Mouse (Mus musculus): ENCODE results near the gene Pard3. TPM values are rescaled to one million over a fixed set of nuclear protein-coding genes. Genes with fewer than 3 reads are reported as not detected.

The Pard3 gene
- polyA plus RNA-seq, 1 experiment: 13.2 TPM

DNA sequence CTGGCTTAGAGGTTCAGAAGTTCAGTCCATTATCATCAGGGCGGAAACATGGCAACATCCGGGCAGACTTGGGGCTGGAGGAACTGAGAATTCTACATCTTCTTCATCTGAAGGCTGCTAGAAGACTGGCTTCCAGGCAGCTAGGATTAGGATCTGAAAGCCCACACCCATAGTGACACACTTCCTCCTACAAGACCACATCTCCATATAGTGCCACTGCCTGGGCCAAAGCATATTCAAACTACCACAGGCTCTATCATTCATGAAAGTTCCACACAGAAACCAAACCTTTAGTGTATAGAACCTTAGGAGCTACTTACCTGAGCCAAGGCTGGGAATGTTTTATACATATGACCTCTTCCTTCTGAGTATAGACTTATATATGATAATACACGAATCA, 476.6 kb downstream of the Pard3 start:
- H3K4me1 ChIP-seq (ENCODE audit: control insufficient read depth, insufficient read depth, low read length): no peaks in the 10 kb centered on the region
- no peak for TF ChIP-seq CTCF (IDR thresholded peaks at IDR 0.05; ENCODE audit: borderline replicate concordance, insufficient read depth, low read depth, low read length)
- no peak for TF ChIP-seq POLR2A (IDR thresholded peaks at IDR 0.05; ENCODE audit: borderline replicate concordance, insufficient read depth, low read length)
- DNase-seq: no peak
- no peak overlapping the region for H3K27ac ChIP-seq (ENCODE audit: insufficient read depth, low read length)
- 96% methylated on average over 3 of the region's 3 CpGs for WGBS
- H3K27me3 ChIP-seq (ENCODE audit: control insufficient read depth, insufficient read depth, low read length): no peaks in the 10 kb centered on the region
- no peak overlapping the region for H3K4me3 ChIP-seq (replicated peaks; ENCODE audit: insufficient read depth, low read depth, low read length)

GRCm38 (mm10) chr8:127542162-127542561, 478.5 kb downstream of the Pard3 start:
- DNase-seq: no peak
- no peak for TF ChIP-seq CTCF (IDR thresholded peaks at IDR 0.05; ENCODE audit: borderline replicate concordance, insufficient read depth, low read depth, low read length)
- TF ChIP-seq POLR2A (IDR thresholded peaks at IDR 0.05; ENCODE audit: borderline replicate concordance, insufficient read depth, low read length): no peak
- WGBS: 95% methylated on average over 2 of the region's 2 CpGs

GRCm38 (mm10) chr8:127543676-127544075, 480.0 kb downstream of the Pard3 start:
- H3K4me3 ChIP-seq (replicated peaks; ENCODE audit: insufficient read depth, low read depth, low read length): no peak overlapping the region
- no peak for DNase-seq

More at GRCm38 (mm10) chr8:127542162-127542561, 478.5 kb downstream of the Pard3 start:
- Histone ChIP-seq H3K27ac (ENCODE audit: insufficient read depth, low read length) (no peak overlapping the region), H3K4me1 (ENCODE audit: control insufficient read depth, insufficient read depth, low read length) (no peaks in the 10 kb centered on the region), H3K4me3 (replicated peaks; ENCODE audit: insufficient read depth, low read depth, low read length) (no peak overlapping the region), H3K27me3 (ENCODE audit: control insufficient read depth, insufficient read depth, low read length) (no peaks in the 10 kb centered on the region)

GRCm38 (mm10) chr8:127546161-127546560, 482.5 kb downstream of the Pard3 start:
- no peaks in the 10 kb centered on the region for H3K4me1 ChIP-seq (ENCODE audit: control insufficient read depth, insufficient read depth, low read length)
- no peak overlapping the region for H3K4me3 ChIP-seq (replicated peaks; ENCODE audit: insufficient read depth, low read depth, low read length)
- no peak for DNase-seq
- no peaks in the 10 kb centered on the region for H3K27me3 ChIP-seq (ENCODE audit: control insufficient read depth, insufficient read depth, low read length)
- no peak overlapping the region for H3K27ac ChIP-seq (ENCODE audit: insufficient read depth, low read length)
- 87% methylated on average over 2 of the region's 2 CpGs for WGBS
- TF ChIP-seq CTCF (IDR thresholded peaks at IDR 0.05; ENCODE audit: borderline replicate concordance, insufficient read depth, low read depth, low read length): no peak
- no peak for TF ChIP-seq POLR2A (IDR thresholded peaks at IDR 0.05; ENCODE audit: borderline replicate concordance, insufficient read depth, low read length)

More at GRCm38 (mm10) chr8:127543676-127544075, 480.0 kb downstream of the Pard3 start:
- 54% methylated on average over 7 of the region's 7 CpGs for WGBS
- TF ChIP-seq POLR2A (IDR thresholded peaks at IDR 0.05; ENCODE audit: borderline replicate concordance, insufficient read depth, low read length): no peak
- TF ChIP-seq CTCF (IDR thresholded peaks at IDR 0.05; ENCODE audit: borderline replicate concordance, insufficient read depth, low read depth, low read length): no peak
- H3K27me3 ChIP-seq (ENCODE audit: control insufficient read depth, insufficient read depth, low read length): no peaks in the 10 kb centered on the region
- H3K27ac ChIP-seq (ENCODE audit: insufficient read depth, low read length): no peak overlapping the region
- no peaks in the 10 kb centered on the region for H3K4me1 ChIP-seq (ENCODE audit: control insufficient read depth, insufficient read depth, low read length)

- Histone ChIP-seq H3K4me3 (replicated peaks; ENCODE audit: insufficient read depth, low read depth, low read length) (no peak overlapping the region), H3K27me3 (ENCODE audit: control insufficient read depth, insufficient read depth, low read length) (no peaks in the 10 kb centered on the region), H3K4me1 (ENCODE audit: control insufficient read depth, insufficient read depth, low read length) (no peaks in the 10 kb centered on the region), H3K27ac (ENCODE audit: insufficient read depth, low read length) (no peak overlapping the region)
- 87% methylated on average over 4 of the region's 4 CpGs for WGBS
- TF ChIP-seq CTCF (IDR thresholded peaks at IDR 0.05; ENCODE audit: borderline replicate concordance, insufficient read depth, low read depth, low read length): no peak
- no peak for TF ChIP-seq POLR2A (IDR thresholded peaks at IDR 0.05; ENCODE audit: borderline replicate concordance, insufficient read depth, low read length)
- DNase-seq: no peak
Observed at GRCm38 (mm10) chr8:127550928-127551327, 487.2 kb downstream of the Pard3 start.

DNA sequence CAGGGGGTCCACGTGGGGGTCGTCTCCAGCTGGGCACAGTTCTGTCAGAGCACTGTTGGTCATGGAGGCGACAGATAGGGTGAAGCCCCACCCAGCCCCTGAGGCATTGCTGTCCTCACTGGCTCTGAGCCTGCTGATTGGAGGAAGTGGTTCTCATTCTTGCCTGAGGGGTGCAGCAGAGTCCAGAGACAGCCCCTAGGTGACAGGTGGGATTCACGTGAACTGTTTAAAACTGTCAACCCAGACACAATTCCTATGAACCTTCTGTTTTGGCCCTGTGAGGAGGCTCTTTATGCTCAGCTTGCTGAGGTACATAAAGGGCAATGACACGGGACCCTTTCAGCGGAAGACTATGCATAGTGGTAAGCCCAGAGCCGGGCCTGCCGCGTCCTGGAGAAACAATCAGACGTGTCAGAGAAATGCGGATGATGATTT, 488.5 kb downstream of the Pard3 start:
- DNase-seq: no peak
- H3K27ac ChIP-seq (ENCODE audit: insufficient read depth, low read length): no peak overlapping the region
- H3K4me1 ChIP-seq (ENCODE audit: control insufficient read depth, insufficient read depth, low read length): no peaks in the 10 kb centered on the region
- no peak for TF ChIP-seq CTCF (IDR thresholded peaks at IDR 0.05; ENCODE audit: borderline replicate concordance, insufficient read depth, low read depth, low read length)
- TF ChIP-seq POLR2A (IDR thresholded peaks at IDR 0.05; ENCODE audit: borderline replicate concordance, insufficient read depth, low read length): no peak
- no peaks in the 10 kb centered on the region for H3K27me3 ChIP-seq (ENCODE audit: control insufficient read depth, insufficient read depth, low read length)
- 50% methylated on average over 11 of the region's 11 CpGs for WGBS
- H3K4me3 ChIP-seq (replicated peaks; ENCODE audit: insufficient read depth, low read depth, low read length): no peak overlapping the region

- Histone ChIP-seq H3K4me1 (ENCODE audit: control insufficient read depth, insufficient read depth, low read length) (no peaks in the 10 kb centered on the region), H3K27me3 (ENCODE audit: control insufficient read depth, insufficient read depth, low read length) (no peaks in the 10 kb centered on the region), H3K4me3 (replicated peaks; ENCODE audit: insufficient read depth, low read depth, low read length) (no peak overlapping the region), H3K27ac (ENCODE audit: insufficient read depth, low read length) (no peak overlapping the region)
- TF ChIP-seq POLR2A (IDR thresholded peaks at IDR 0.05; ENCODE audit: borderline replicate concordance, insufficient read depth, low read length) (no peak), CTCF (IDR thresholded peaks at IDR 0.05; ENCODE audit: borderline replicate concordance, insufficient read depth, low read depth, low read length) (no peak)
- DNase-seq: no peak
- WGBS: 84% methylated on average over 13 of the region's 13 CpGs
Observed at GRCm38 (mm10) chr8:127552836-127553235, 489.1 kb downstream of the Pard3 start.

DNA sequence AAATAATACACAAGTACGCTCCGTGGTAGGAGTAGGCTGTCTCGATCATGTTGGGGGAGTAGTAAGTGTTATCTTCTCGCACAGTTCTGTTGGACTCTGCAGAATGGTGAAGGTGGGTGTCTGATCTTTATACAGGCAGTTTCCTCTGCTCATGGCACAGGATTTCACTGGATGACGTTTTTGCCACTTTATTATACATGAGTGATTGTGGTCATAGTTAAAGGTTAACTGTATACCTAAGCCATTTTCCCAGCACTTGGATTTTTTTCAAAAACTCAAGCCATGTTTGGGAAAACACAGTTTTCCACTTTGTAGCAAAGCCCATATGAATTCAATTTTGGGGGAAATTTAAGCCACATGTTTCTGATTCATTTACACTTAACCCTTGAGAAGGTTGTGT, 489.9 kb downstream of the Pard3 start:
- no peak overlapping the region for H3K27ac ChIP-seq (ENCODE audit: insufficient read depth, low read length)
- no peak for DNase-seq
- WGBS: 88% methylated on average over 5 of the region's 5 CpGs

More for the DNA sequence above, 489.9 kb downstream of the Pard3 start:
- Histone ChIP-seq H3K4me3 (replicated peaks; ENCODE audit: insufficient read depth, low read depth, low read length) (no peak overlapping the region), H3K4me1 (ENCODE audit: control insufficient read depth, insufficient read depth, low read length) (no peaks in the 10 kb centered on the region), H3K27me3 (ENCODE audit: control insufficient read depth, insufficient read depth, low read length) (no peaks in the 10 kb centered on the region)
- TF ChIP-seq CTCF (IDR thresholded peaks at IDR 0.05; ENCODE audit: borderline replicate concordance, insufficient read depth, low read depth, low read length) (no peak), POLR2A (IDR thresholded peaks at IDR 0.05; ENCODE audit: borderline replicate concordance, insufficient read depth, low read length) (no peak)

Measured in cerebellum, adult 2 months (tissue).